Mouse (Mus musculus) megakaryocyte progenitor cell, adult 5-6 weeks (primary cell): Measurements from ENCODE around the gene Ccdc152. TPM values are rescaled to one million over a fixed set of nuclear protein-coding genes. Genes with fewer than 3 reads are reported as not detected.
"Not testable (repeated sequence)": the region's sequence is repeated elsewhere in the genome, so short reads cannot be mapped to it uniquely, and the experiment has no call there.

Experiments used
- ATAC-seq: replicated peaks from 2 replicates; pipeline ENCODE4 v1.8.0; 2016; ENCODE audit warnings: mild to moderate bottlenecking, moderate TSS enrichment, inconsistent platforms; ENCODE audit not compliant: poor library complexity
- total RNA-seq, 2 experiments: library from RNA; stranded (forward) in 1 of 2; stranded (reverse) in 1 of 2; fragments of 157-497, 149-512 nt in 1 of 2; fragments of 200-1000 nt in 1 of 2; gene quantifications; 2 replicates each; pipeline versions ENCODE4 v1.2.3 to v1.2.4; 2015 to 2017

The Ccdc152 gene
- total RNA-seq, 2 experiments from 2014 or later, result not detected

DNA sequence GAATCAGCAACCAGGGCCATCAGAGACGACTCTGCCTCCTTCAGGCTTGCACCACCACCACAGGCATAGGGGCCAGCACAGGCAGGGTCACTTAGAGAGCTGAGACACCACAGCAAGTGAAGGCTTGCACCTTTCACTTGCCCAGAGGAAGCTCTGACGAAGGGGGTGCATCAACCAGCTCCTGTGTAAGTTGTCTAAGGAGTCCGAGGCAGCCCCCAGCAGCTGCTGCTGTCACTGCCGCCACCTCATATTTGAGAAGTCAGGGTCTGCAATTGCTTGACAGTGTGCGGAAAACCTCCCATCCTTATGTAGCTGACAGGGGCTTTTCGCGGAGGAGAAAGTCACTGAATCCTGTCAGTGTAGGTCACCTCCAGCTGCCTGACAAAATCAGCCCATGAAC is 24.1 kb downstream of the Ccdc152 start:
- ATAC-seq, result no peak

DNA sequence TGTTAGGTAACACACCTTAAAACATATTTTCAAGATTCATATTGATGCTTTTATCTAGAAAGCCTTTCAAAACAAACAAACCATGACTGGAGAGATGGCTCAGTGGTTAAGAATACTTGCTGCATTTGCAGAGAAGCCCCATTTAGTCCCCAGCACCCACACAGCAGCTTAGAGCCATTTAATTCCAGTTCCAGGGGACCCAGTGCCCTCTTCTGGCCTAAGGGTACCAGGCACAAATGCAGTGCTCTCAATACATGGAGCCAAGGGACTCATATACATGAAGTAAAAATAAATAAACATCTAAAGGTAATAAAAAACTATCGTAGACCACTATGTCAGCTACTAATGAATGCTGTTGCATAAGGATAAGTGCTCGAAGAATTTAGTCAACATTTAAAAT is 25.9 kb downstream of the Ccdc152 start:
- ATAC-seq, result peak; percentile 57

DNA sequence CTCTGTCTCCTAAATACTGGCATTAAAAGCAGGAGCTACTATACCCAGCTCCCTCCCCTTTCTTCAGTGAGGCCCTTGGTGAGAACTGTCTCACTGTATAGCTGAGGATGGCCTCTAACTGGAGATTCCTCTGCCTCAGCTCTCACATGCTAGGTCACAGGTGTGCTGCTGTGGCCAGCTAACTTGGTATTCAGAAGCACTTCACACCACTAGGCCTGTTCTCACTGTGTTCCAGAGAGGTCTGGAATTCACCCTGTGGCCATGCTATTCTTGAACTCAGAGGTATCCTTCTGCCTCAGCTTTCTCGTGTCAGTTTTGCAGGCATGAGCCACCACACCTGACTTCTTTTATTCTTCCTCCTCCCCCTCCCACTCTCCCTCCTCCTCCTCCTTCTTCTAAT is 30.1 kb downstream of the Ccdc152 start:
- ATAC-seq, result no peak

GRCm38 (mm10) chr15:3271216-3271615 is 32.1 kb downstream of the Ccdc152 start:
- peak; percentile 28 for ATAC-seq

- ATAC-seq, result peak; percentile 87
Measured at GRCm38 (mm10) chr15:3270646-3271077, 32.7 kb downstream of the Ccdc152 start.

DNA sequence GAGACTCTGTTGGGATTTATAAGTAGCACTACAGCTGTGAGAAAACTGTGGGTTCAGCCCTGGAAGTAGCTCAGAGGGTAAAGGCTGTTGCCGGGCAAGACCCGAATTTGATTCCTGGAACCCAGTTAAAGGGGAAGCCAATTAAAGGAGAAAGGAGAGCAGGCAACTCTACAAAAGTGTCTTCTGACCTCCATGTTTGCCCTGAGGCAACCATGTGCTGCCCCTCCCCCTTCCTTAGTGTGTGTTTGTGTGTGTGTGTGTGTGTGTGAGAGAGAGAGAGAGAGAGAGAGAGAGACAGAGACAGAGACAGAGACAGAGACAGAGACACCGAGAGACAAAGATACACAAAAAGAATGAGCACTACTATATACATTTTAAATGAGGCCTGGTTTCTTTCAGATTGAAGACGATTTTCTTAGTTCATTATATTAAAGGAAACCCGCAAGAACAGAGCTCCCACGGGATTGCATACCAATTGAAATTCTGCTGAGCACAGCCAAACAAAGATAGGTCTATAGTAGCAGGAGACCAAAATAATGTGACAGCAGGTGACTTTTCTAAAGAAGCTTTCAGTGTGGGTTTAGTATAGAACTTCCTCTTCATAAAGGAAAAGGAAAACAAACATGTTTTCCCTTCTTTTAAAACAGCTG is 33.2 kb downstream of the Ccdc152 start:
- no peak for ATAC-seq

DNA sequence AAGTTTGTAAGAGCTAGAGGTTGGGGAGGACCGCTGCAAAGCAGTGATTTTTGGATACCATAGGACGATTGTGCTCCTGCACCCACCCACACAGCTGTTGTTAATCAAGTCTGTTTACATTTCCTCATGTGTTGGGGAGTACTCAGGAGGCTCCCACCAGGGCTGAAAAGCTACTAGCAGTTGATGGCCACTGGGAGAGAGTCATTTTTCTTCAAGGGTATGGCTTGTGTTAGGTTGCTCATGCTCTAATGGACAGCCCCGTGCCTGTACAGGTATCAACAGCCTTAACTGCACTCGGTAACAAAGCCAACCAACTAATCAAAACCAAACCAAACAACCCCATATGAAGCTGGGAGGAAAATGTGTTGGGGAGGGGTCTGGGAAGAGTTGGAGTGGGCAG is 33.8 kb downstream of the Ccdc152 start:
- ATAC-seq, result no peak

DNA sequence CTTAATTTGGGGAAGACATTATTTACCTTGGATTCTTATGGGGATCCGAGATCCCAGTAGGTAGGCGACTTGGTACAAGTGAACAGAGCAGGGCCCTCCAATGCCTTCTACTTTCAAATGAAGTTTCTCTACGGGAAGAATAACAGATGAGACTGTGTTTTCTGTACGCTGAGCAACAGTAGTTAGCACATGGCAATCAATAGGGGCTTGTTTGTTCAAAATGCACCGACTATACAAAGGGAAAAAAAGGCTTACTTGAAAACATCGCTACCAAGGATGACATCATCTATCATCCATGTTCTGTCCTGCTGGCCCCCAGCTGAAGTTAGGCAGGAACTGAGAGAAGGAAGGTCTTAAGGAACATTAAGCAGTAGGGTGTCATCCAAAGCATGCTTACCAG is 35.1 kb downstream of the Ccdc152 start, which contains the start of gene Selenop:
Selenop (plus strand) TSS at position 301 of the 400 bp plus-strand sequence.
- ATAC-seq, result no peak

GRCm38 (mm10) chr15:3264828-3265227 is 38.5 kb downstream of the Ccdc152 start:
- peak; percentile 50 for ATAC-seq

GRCm38 (mm10) chr15:3264293-3264692 is 39.0 kb downstream of the Ccdc152 start:
- ATAC-seq, result peak; percentile 59

- no peak for ATAC-seq
Measured at GRCm38 (mm10) chr15:3262883-3263282, 40.4 kb downstream of the Ccdc152 start.

- no peak for ATAC-seq
Measured at GRCm38 (mm10) chr15:3260309-3260708, 43.0 kb downstream of the Ccdc152 start.

GRCm38 (mm10) chr15:3259025-3259424 is 44.3 kb downstream of the Ccdc152 start:
- ATAC-seq, result no peak

DNA sequence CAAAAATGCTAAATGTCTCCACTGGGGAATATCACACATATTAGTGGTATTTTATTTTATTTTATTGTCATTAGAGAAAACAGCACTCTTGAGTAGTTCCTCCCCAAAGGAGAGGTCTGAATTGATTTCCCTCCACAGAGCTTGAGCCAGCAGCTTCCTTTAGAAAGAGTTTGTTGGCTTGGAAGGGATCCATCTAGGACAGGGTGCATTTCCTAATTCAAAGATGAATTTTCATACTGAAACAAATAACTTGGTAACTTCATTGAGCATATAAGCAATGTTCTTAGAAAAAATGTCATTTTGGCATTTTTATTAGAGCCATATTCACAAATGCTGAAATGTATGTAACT is 51.6 kb downstream of the Ccdc152 start:
- ATAC-seq, result no peak

DNA sequence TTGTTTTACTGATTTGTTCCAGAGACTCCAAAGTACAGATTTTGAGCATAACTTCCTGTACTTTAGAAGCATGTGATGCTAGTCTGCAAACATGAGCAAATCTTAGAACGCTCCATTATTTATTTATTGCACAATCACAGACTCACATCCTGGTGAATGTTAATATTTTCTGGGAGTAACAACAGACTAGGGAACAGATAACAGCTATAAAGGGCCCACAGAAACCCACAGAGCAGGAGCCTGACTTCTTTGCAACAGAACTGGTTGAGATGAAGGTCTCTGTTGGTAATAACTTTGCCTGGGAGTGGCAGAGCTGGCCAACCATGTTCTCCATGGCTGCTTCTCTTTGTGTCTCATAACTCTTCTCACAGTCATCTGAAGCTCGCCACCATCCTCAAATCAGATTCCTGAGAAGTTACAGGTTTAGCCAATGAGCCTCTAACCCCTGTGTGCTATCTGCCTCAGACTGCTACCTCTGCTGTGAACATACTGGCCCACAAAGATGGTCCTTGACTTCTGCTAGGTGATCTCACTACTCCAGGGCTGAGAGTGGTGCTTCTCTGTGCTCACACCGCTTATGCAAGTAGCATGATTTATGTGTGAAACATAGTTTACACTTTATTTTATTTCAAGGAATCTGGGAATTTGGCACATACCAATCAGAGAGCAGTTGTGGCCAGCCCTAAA is 52.2 kb downstream of the Ccdc152 start:
- ATAC-seq, result no peak

- ATAC-seq, result no peak
Measured at GRCm38 (mm10) chr15:3250620-3251019, 52.7 kb downstream of the Ccdc152 start.

DNA sequence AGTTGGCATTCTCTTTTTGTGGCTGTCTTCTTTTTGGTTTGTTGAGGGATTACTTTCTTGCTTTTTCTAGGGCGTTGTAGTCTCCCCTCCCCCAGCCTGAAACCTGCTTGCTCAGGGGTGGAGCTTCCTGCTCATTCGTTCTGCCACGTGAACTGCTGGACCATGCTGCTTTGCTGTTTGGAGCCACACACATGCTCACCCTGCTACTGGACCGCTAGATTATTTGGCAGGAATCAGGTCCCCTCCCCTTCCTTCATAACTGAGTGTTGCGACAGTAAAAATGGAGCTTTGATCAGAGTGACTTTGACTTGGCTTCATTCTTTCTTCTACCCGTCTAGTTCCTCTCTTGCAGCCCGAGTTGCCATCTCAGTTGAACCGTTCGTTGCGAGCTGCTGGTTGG is 58.3 kb downstream of the Ccdc152 start:
- not testable (repeated sequence) for ATAC-seq

- ATAC-seq, result no peak
Measured at GRCm38 (mm10) chr15:3237963-3238362, 65.4 kb downstream of the Ccdc152 start.

DNA sequence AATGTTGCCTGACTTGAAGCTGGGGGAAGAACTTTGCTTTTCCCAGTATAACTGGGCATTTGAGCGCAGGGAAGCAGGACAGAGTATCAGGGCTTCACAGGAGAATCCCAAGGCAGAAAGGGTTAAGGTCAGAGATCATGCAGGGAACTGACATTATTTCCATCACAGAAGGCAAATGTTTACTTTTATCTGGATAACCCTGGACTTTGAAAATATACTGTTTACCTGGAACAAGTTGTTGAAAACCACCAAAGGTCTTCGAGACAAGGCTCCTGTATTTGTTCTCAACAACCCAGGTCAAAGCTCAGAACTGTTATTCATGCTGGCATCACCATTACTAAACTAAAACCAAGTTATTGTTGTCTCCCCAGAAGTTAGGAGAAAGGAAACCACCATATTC is 67.0 kb downstream of the Ccdc152 start:
- ATAC-seq, result no peak

DNA sequence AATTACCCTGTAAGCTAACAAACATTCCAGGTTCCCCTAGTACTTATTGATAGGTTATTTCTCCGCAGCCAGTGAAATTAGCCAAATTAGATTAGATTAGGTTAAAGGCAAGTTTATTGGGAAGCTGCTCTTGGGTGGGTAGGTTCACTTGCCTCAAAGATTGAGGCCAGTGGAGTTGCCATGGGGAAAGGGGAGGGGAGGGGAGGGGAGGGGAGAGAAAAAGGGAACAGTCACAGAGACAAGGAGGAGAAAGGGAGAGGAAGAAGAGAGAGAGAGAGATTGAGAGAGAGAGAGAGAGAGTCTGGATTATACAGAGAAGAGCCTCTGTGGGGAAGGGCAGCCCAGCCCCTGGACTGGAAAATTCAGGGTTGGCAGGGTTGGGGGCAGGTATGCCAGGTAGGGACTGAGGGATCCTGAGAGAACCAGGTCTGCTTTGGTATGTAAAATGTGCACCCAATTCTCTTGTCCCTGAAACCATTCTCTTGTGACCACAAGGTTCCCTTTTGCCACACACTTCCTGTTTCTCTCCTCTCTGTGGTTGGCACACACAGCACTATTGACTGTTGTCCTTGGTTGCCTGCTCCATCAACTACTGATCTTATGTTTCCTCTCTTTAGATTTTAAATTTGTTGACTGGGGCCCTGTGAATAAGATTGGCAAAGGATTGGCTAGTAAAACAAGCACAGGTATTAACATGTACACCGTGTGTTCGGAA is 69.3 kb downstream of the Ccdc152 start:
- peak; percentile 96 for ATAC-seq

DNA sequence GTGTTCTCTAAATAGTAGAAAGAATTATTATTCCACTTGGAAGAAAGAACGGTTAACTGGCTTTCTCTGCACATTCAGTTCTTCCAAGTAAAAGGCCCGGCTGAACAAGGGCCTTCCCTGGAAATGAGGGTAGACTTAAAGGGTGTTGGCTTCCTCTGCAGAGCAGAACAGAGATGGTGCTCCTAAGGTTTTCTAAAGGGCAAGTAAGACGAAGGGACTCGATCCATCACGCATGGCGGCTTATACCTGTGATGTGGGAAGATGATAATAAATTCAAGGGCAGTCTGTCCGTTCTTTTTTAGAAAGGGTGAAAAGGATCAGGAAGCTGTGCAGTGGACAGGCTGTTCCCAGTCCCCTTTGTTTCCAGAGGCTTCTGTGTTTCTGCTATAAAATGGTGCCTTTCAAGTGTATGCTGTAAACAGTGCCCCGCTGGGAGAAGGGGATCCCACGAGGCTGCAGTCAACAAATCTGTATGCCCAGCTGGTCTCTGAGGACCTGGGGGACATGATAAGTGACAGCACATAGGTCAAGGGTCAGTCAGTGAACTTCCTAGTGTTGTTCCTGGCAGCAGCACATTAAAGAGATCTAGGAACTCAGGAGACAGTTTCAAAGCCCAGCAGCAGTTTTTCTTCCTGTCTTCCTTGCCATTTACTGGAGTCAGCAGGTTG is 71.0 kb downstream of the Ccdc152 start:
- no peak for ATAC-seq
